Mouse (Mus musculus): ENCODE measurements around the gene Trim45.

- TF ChIP-seq POLR2A (IDR thresholded peaks at IDR 0.05; ENCODE audit: insufficient read length, low read depth) (no peak), USF1 (IDR thresholded peaks at IDR 0.05; ENCODE audit: low read depth) (no peak)
Observed at GRCm38 (mm10) chr3:100936201-100936600, 14.2 kb downstream of the Trim45 start.
